Mouse (Mus musculus): ENCODE measurements around the gene Bmpr2. TPM values are rescaled to one million over a fixed set of nuclear protein-coding genes. Genes with fewer than 3 reads are reported as not detected.

Gene Bmpr2
- total and polyA plus RNA-seq, 3 experiments: 3.4 to 103 (median 59.9) TPM

DNA sequence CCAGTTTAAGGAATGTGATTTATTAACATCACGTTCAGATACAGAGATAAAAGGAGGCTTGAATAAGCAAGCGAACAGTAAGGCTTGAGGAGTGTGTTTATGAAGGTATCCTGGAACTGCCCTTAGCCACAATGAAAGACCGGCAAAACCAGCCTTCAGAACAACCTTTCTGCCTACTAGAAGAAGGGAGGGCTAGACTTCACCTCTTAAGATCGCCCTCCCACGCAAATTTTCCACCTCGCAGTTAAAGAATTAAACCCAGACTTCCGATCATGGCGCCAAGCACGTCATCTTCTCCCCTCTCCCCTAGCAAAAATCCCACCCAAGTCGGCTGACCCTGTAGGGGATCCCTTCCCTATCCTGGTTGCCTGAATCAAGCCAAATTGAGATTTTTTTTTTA lies 992 bp upstream of the Bmpr2 start:
- DNase-seq (ENCODE audit: low spot score) (peak; percentile 2), ATAC-seq (ENCODE audit: extremely low read depth, insufficient number of reproducible peaks, low FRiP score, poor library complexity, severe bottlenecking) (no peak)
- peak overlapping the region; percentile 80 for H3K4me3 ChIP-seq (ENCODE audit: low read depth, low read length)
- TF ChIP-seq GATA1 (IDR thresholded peaks at IDR 0.05; ENCODE audit: borderline replicate concordance, low read length) (no peak), GATA2 (IDR thresholded peaks at IDR 0.05; ENCODE audit: borderline replicate concordance, low read depth, low read length) (no peak), TAL1 (conservative IDR thresholded peaks at IDR 0.05; ENCODE audit: low read depth, low read length) (no peak), POLR2AphosphoS5 (IDR thresholded peaks at IDR 0.05; ENCODE audit: insufficient replicate concordance, low read depth, low read length) (no peak), CTCF (IDR thresholded peaks at IDR 0.05; ENCODE audit: low read depth, low read length) (no peak)
- H3K4me1 ChIP-seq (ENCODE audit: insufficient read depth, low read depth, low read length): peaks cover 33% of the 10 kb centered on the region
- H3K36me3 ChIP-seq (replicated peaks): no peaks in the 10 kb centered on the region
- H3K9me3 ChIP-seq (replicated peaks): no peaks in the 10 kb centered on the region
- no peaks in the 10 kb centered on the region for H3K27me3 ChIP-seq (ENCODE audit: insufficient read depth, low read length)

DNA sequence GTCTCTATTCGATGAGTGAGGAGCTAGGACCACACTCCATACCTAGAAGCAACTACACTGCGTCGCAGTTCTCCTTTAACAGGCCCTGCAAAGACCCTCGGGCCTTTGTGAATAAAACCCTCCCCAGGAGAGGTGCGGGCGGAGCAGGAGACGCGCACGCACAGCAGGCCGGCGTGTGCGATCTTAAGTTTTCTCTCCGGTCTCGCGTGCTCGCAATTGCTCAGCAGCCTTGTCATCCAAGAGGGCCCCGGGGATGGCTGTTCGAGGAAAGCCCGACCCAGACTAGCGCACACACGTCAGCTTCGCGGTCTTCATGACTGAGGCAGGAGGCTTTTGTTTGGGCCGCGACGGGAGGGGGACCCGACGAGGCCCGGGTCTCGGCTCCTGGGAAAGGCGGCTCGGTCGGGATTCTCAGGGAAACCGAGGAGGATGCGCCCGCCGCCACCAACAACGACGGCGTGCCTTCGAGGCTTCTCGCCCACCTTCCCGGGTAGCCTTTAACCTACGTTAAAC lies 493 bp upstream of the Bmpr2 start:
- H3K9me3 ChIP-seq (replicated peaks): no peaks in the 10 kb centered on the region
- no peak for TF ChIP-seq POLR2AphosphoS5 (IDR thresholded peaks at IDR 0.05; ENCODE audit: insufficient replicate concordance, low read depth, low read length)
- no peak for TF ChIP-seq GATA2 (IDR thresholded peaks at IDR 0.05; ENCODE audit: borderline replicate concordance, low read depth, low read length)
- no peak for TF ChIP-seq CTCF (IDR thresholded peaks at IDR 0.05; ENCODE audit: low read depth, low read length)
- peak overlapping the region; percentile 80 for H3K4me3 ChIP-seq (ENCODE audit: low read depth, low read length)
- ATAC-seq (ENCODE audit: extremely low read depth, insufficient number of reproducible peaks, low FRiP score, poor library complexity, severe bottlenecking): no peak
- peaks cover 33% of the 10 kb centered on the region for H3K4me1 ChIP-seq (ENCODE audit: insufficient read depth, low read depth, low read length)
- H3K36me3 ChIP-seq (replicated peaks): no peaks in the 10 kb centered on the region
- DNase-seq (ENCODE audit: low spot score): peak; percentile 53
- no peaks in the 10 kb centered on the region for H3K27me3 ChIP-seq (ENCODE audit: insufficient read depth, low read length)

DNA sequence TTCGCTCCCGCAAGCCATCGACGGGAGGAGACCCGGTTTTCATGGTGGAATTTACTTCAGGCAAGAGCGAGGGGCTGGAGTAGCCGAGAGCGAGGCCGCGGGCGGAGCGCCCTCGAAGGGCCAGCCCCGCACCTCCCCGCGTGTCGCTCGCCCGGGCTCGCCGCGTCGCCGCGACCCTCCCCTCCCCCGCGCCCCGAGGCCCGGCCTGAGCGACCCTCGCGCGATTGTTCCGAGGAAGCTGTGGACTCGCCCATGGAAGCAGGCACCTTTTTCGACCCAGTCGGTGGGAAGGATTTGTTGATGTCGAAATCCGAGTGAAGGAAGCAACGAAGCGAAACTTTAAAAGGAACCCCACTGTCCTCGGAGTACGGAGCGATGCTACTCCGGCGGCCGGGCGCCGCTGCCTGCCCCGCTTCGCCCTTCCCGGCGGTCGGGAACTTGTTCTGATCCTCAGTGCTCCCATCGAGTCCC lies 616 bp downstream of the Bmpr2 start:
- TF ChIP-seq GATA1 (IDR thresholded peaks at IDR 0.05; ENCODE audit: borderline replicate concordance, low read length) (no peak), CTCF (IDR thresholded peaks at IDR 0.05; ENCODE audit: low read depth, low read length) (no peak), POLR2AphosphoS5 (IDR thresholded peaks at IDR 0.05; ENCODE audit: insufficient replicate concordance, low read depth, low read length) (no peak), GATA2 (IDR thresholded peaks at IDR 0.05; ENCODE audit: borderline replicate concordance, low read depth, low read length) (no peak), TAL1 (conservative IDR thresholded peaks at IDR 0.05; ENCODE audit: low read depth, low read length) (no peak)
- Histone ChIP-seq H3K27me3 (ENCODE audit: insufficient read depth, low read length) (no peaks in the 10 kb centered on the region), H3K36me3 (replicated peaks) (peaks cover 2% of the 10 kb centered on the region), H3K4me3 (ENCODE audit: low read depth, low read length) (peak overlapping the region; percentile 80), H3K9me3 (replicated peaks) (no peaks in the 10 kb centered on the region), H3K4me1 (ENCODE audit: insufficient read depth, low read depth, low read length) (peaks cover 36% of the 10 kb centered on the region)
- peak; percentile 55 for DNase-seq (ENCODE audit: low spot score)
- ATAC-seq (ENCODE audit: extremely low read depth, insufficient number of reproducible peaks, low FRiP score, poor library complexity, severe bottlenecking): no peak

DNA sequence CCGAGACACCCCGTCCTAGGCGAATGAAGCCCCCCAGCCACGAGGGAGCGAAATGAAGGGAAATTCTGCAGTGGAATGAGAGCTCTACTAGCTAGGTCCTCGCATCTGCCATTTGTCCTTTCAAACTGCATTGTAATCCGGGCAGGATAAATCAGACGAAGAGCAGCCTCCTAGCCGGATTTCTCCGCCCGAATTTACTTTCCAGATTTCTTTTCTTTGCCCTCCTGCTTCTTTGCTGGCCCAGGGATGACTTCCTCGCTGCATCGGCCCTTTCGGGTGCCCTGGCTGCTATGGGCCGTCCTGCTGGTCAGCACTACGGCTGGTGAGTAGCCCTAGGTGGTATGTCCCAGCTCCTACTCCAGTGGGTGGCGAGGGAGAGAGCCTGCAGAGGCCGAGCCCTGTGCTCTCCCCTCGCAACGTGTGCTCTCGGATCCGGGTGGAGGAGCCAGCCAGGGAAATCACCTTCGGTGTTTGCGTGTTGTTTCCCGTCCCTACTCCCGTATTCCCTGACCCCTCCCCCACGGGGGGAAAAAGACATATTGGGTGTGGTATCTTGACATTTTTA lies 1.3 kb downstream of the Bmpr2 start:
- ATAC-seq (ENCODE audit: extremely low read depth, insufficient number of reproducible peaks, low FRiP score, poor library complexity, severe bottlenecking): 0 out of 2 replicates have a peak, but pooled peaks have one; percentile 11

DNA sequence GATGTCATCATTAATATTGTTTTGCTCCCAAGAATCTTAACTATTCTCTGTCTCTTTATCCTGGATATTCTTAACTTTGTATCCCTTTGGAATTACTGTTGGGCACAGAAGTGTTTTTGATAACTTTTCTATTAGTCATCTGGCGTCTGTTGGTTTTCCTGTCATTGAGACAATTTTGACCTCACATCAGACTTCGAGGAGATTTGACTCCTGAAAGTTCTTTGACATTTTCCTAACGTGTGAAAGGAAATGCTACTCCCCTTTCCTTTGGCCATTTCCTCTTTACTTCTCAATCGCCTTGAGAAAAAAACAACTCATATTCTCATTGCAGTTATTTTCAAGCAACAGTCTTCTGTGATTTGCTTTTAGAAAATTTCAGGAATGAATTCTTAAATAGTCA lies 2.1 kb downstream of the Bmpr2 start:
- Histone ChIP-seq H3K9me3 (replicated peaks) (no peaks in the 10 kb centered on the region), H3K36me3 (replicated peaks) (peaks cover 2% of the 10 kb centered on the region), H3K4me3 (ENCODE audit: low read depth, low read length) (peak overlapping the region; percentile 80; the same call in 1 of the 2 replicates), H3K4me1 (ENCODE audit: insufficient read depth, low read depth, low read length) (peaks cover 36% of the 10 kb centered on the region), H3K27me3 (ENCODE audit: insufficient read depth, low read length) (no peaks in the 10 kb centered on the region)
- ATAC-seq (ENCODE audit: extremely low read depth, insufficient number of reproducible peaks, low FRiP score, poor library complexity, severe bottlenecking): no peak
- TF ChIP-seq POLR2AphosphoS5 (IDR thresholded peaks at IDR 0.05; ENCODE audit: insufficient replicate concordance, low read depth, low read length) (no peak), GATA1 (IDR thresholded peaks at IDR 0.05; ENCODE audit: borderline replicate concordance, low read length) (no peak), TAL1 (conservative IDR thresholded peaks at IDR 0.05; ENCODE audit: low read depth, low read length) (no peak), CTCF (IDR thresholded peaks at IDR 0.05; ENCODE audit: low read depth, low read length) (no peak), GATA2 (IDR thresholded peaks at IDR 0.05; ENCODE audit: borderline replicate concordance, low read depth, low read length) (no peak)
- no peak for DNase-seq (ENCODE audit: low spot score)

More for the DNA sequence above, 1.3 kb downstream of the Bmpr2 start:
- Histone ChIP-seq H3K9me3 (replicated peaks) (no peaks in the 10 kb centered on the region), H3K4me1 (ENCODE audit: insufficient read depth, low read depth, low read length) (peaks cover 36% of the 10 kb centered on the region), H3K36me3 (replicated peaks) (peaks cover 2% of the 10 kb centered on the region), H3K4me3 (ENCODE audit: low read depth, low read length) (peak overlapping the region; percentile 80), H3K27me3 (ENCODE audit: insufficient read depth, low read length) (no peaks in the 10 kb centered on the region)
- DNase-seq (ENCODE audit: low spot score): peak; percentile 15
- TF ChIP-seq CTCF (IDR thresholded peaks at IDR 0.05; ENCODE audit: low read depth, low read length) (no peak), GATA2 (IDR thresholded peaks at IDR 0.05; ENCODE audit: borderline replicate concordance, low read depth, low read length) (no peak), POLR2AphosphoS5 (IDR thresholded peaks at IDR 0.05; ENCODE audit: insufficient replicate concordance, low read depth, low read length) (no peak)

DNA sequence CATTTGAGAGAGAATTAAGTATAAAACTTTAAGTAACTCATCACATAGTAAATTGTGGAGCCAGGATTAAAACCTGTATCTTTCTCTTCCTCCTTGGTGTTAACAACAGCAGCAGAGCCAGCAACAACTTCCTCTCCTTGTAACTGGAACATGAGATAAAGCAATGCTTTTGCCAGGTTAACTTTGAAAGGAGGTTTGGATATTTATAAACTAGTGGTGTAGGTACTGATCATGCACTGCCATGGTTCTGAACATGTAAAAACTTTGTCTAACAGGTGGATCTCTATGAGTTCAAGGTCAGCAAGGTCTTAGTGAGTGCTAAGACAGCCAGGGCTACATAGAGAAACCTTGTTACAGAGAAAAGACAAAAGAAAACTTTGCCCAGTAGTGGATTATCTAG lies 3.4 kb downstream of the Bmpr2 start:
- Histone ChIP-seq H3K27me3 (ENCODE audit: insufficient read depth, low read length) (no peaks in the 10 kb centered on the region), H3K4me3 (ENCODE audit: low read depth, low read length) (no peak overlapping the region; the same call in 1 of the 2 replicates), H3K9me3 (replicated peaks) (no peaks in the 10 kb centered on the region), H3K4me1 (ENCODE audit: insufficient read depth, low read depth, low read length) (peaks cover 38% of the 10 kb centered on the region), H3K36me3 (replicated peaks) (peaks cover 2% of the 10 kb centered on the region)
- TF ChIP-seq GATA1 (IDR thresholded peaks at IDR 0.05; ENCODE audit: borderline replicate concordance, low read length) (no peak), GATA2 (IDR thresholded peaks at IDR 0.05; ENCODE audit: borderline replicate concordance, low read depth, low read length) (no peak), CTCF (IDR thresholded peaks at IDR 0.05; ENCODE audit: low read depth, low read length) (no peak), POLR2AphosphoS5 (IDR thresholded peaks at IDR 0.05; ENCODE audit: insufficient replicate concordance, low read depth, low read length) (no peak), TAL1 (conservative IDR thresholded peaks at IDR 0.05; ENCODE audit: low read depth, low read length) (no peak)
- DNase-seq (ENCODE audit: low spot score) (no peak), ATAC-seq (ENCODE audit: extremely low read depth, insufficient number of reproducible peaks, low FRiP score, poor library complexity, severe bottlenecking) (no peak)

All from G1E (cell line).